8 mouse cellular contexts compared by ENCODE assay signal in the genomic region with DNA sequence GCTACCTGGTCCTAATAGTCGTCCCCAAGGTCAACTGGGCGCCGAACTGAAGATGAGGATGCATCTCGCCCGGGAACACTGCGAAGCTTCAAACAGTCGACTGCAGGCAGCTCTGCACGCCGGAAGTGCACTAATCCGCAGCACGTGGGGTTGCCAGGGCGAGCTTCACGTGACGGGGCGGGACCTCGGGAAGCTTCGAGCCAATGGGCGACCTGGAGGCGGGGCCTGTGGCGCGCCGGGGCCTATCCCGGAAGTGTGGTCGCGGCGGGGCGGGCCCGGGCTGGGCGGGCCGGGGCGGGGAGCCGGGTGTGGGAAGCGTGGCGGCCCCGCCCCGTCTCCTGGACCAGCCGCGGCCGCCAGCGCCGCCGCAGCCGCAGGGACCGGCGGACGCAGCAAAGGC. TPM values are rescaled to one million over a fixed set of nuclear protein-coding genes. Genes with fewer than 3 reads are reported as not detected.
DNase-seq lines count a peak whose midpoint lies in the region; ATAC-seq and TF ChIP-seq lines count a peak whose summit lies in the region.

TSS of gene Eif5a2 (plus strand) at position 283 of the 400 bp plus-strand sequence.

- TF ChIP-seq EP300 in MEL (IDR thresholded peaks at IDR 0.05; ENCODE audit: low read depth in 1 of 2, low read length in 2 of 2), result peak in 1 of 2 experiments; percentile 40; a peak in 1 of 4 replicates
- TF ChIP-seq EP300 in liver, postnatal 0 days (IDR thresholded peaks at IDR 0.05; ENCODE audit: low read depth), result no peak

- peak; percentile 99 for ATAC-seq in forebrain, embryonic 16.5 days
- peak; percentile 97 for ATAC-seq in liver, postnatal 0 days
- peak; percentile 100 for ATAC-seq in neural tube, embryonic 13.5 days (ENCODE audit: low read depth)

- intact Hi-C loops in heart, postnatal 25 days (cut with DNase I), result no loop called here

- H3K4me2 ChIP-seq in forebrain, embryonic 16.5 days (ENCODE audit: low read length), result peak within 1 kb of the TSS; percentile 96
- H3K4me2 ChIP-seq in liver, postnatal 0 days (ENCODE audit: low read depth, low read length), result peak within 1 kb of the TSS; percentile 92
- H3K4me2 ChIP-seq in neural tube, embryonic 13.5 days, result peak within 1 kb of the TSS; percentile 98

- 2% methylated on average over 43 of the region's 46 CpGs for WGBS in forebrain, embryonic 16.5 days
- WGBS in liver, postnatal 0 days (ENCODE audit: insufficient replicate concordance), result 3% methylated on average over 36 of the region's 46 CpGs
- WGBS in neural tube, embryonic 13.5 days, result 3% methylated on average over 44 of the region's 46 CpGs

- peak in 1 of 2 experiments; percentile 24; a peak in 1 of 4 replicates for TF ChIP-seq POLR2A in MEL (IDR thresholded peaks at IDR 0.05; ENCODE audit: control insufficient read depth in 1 of 2, insufficient read depth in 1 of 2, low read depth in 1 of 2, low read length in 2 of 2, poor library complexity in 1 of 2)

- H3K27ac ChIP-seq in MEL (ENCODE audit: control insufficient read depth, low read depth, low read length), result no peak within 1 kb of the TSS
- no peak within 1 kb of the TSS; the same call in 1 of the 2 replicates for H3K27ac ChIP-seq in forebrain, embryonic 16.5 days (ENCODE audit: low read length)
- H3K27ac ChIP-seq in liver, postnatal 0 days (ENCODE audit: low read depth), result 0 out of 2 replicates have a peak within 1 kb of the TSS, but pooled peaks have one; percentile 3
- no peak within 1 kb of the TSS for H3K27ac ChIP-seq in neural tube, embryonic 13.5 days (replicated peaks)

- no peak for TF ChIP-seq CTCF in MEL (IDR thresholded peaks at IDR 0.05 in 2 of 3, conservative IDR thresholded peaks at IDR 0.05 in 1 of 3; ENCODE audit: control insufficient read depth in 1 of 3, insufficient read depth in 1 of 3, low read depth in 2 of 3, low read length in 3 of 3, poor library complexity in 1 of 3, severe bottlenecking in 1 of 3)
- no peak for TF ChIP-seq CTCF in liver, postnatal 0 days (IDR thresholded peaks at IDR 0.05; ENCODE audit: low read depth)

- no peaks in the 10 kb centered on the region for H3K9me3 ChIP-seq in MEL (replicated peaks; ENCODE audit: insufficient read depth, low read length)
- no peaks in the 10 kb centered on the region; the same call in 1 of the 2 replicates for H3K9me3 ChIP-seq in forebrain, embryonic 16.5 days (ENCODE audit: control insufficient read depth, low read length)
- no peaks in the 10 kb centered on the region for H3K9me3 ChIP-seq in liver, postnatal 0 days (ENCODE audit: low read length)
- no peaks in the 10 kb centered on the region for H3K9me3 ChIP-seq in neural tube, embryonic 13.5 days

- no peak for TF ChIP-seq RAD21 in MEL (IDR thresholded peaks at IDR 0.05; ENCODE audit: low read depth, low read length)

- H3K27me3 ChIP-seq in MEL (ENCODE audit: control insufficient read depth in 1 of 2, insufficient read depth in 2 of 2, low read length in 2 of 2), result no peaks in the 10 kb centered on the region
- no peaks in the 10 kb centered on the region for H3K27me3 ChIP-seq in forebrain, embryonic 16.5 days (replicated peaks; ENCODE audit: control insufficient read depth, insufficient read depth, low read length)
- H3K27me3 ChIP-seq in liver, postnatal 0 days (ENCODE audit: insufficient read depth, low read length), result no peaks in the 10 kb centered on the region
- no peaks in the 10 kb centered on the region; the same call in 1 of the 2 replicates for H3K27me3 ChIP-seq in neural tube, embryonic 13.5 days

- H3K4me3 ChIP-seq in MEL (ENCODE audit: control insufficient read depth in 1 of 2, insufficient read depth in 1 of 2, low read depth in 2 of 2, low read length in 2 of 2), result peak within 1 kb of the TSS; percentile 75 to 83
- peak within 1 kb of the TSS; percentile 83 for H3K4me3 ChIP-seq in forebrain, embryonic 16.5 days (replicated peaks; ENCODE audit: low read length)
- peak within 1 kb of the TSS; percentile 70 for H3K4me3 ChIP-seq in liver, postnatal 0 days (ENCODE audit: low read depth, low read length)
- H3K4me3 ChIP-seq in neural tube, embryonic 13.5 days, result peak within 1 kb of the TSS; percentile 76

- H3K4me1 ChIP-seq in MEL (ENCODE audit: control insufficient read depth in 1 of 2, insufficient read depth in 2 of 2, low read length in 2 of 2), result peaks cover 6 to 15% of the 10 kb centered on the region in 2 experiments
- H3K4me1 ChIP-seq in forebrain, embryonic 16.5 days (replicated peaks; ENCODE audit: control insufficient read depth, insufficient read depth, low read length), result peaks cover 17% of the 10 kb centered on the region
- peaks cover 17% of the 10 kb centered on the region for H3K4me1 ChIP-seq in liver, postnatal 0 days (ENCODE audit: insufficient read depth)
- peaks cover 15% of the 10 kb centered on the region for H3K4me1 ChIP-seq in neural tube, embryonic 13.5 days (replicated peaks)

- H3K9ac ChIP-seq in MEL (ENCODE audit: control insufficient read depth, low read depth, low read length, poor library complexity, severe bottlenecking), result peak within 1 kb of the TSS; percentile 72
- H3K9ac ChIP-seq in forebrain, embryonic 16.5 days (replicated peaks; ENCODE audit: low read depth, low read length), result peak within 1 kb of the TSS; percentile 76
- H3K9ac ChIP-seq in liver, postnatal 0 days (replicated peaks), result peak within 1 kb of the TSS; percentile 70
- H3K9ac ChIP-seq in neural tube, embryonic 13.5 days, result peak within 1 kb of the TSS; percentile 82

- H3K36me3 ChIP-seq in MEL (ENCODE audit: control insufficient read depth in 1 of 2, insufficient read depth in 2 of 2, low read length in 2 of 2), result peaks cover 0 to 14% of the 10 kb centered on the region in 2 experiments; a peak in 2 of 4 replicates
- H3K36me3 ChIP-seq in forebrain, embryonic 16.5 days (ENCODE audit: control insufficient read depth, insufficient read depth), result no peaks in the 10 kb centered on the region
- no peaks in the 10 kb centered on the region for H3K36me3 ChIP-seq in liver, postnatal 0 days (replicated peaks; ENCODE audit: insufficient read depth, low read length)
- no peaks in the 10 kb centered on the region for H3K36me3 ChIP-seq in neural tube, embryonic 13.5 days

- H3K79me2 ChIP-seq in MEL (ENCODE audit: control insufficient read depth, insufficient read depth, low read length, poor library complexity), result no peaks in the 10 kb centered on the region; the same call in 1 of the 2 replicates

- peak; percentile 93 for DNase-seq in MEL (ENCODE audit: low read depth, low spot score)
- DNase-seq in cerebellum, adult 18-20 months, result peak; percentile 94 to 95
- peak; percentile 85 for DNase-seq in heart, postnatal 25 days (ENCODE audit: low spot score)
- peak; percentile 94 for DNase-seq in layer of hippocampus, adult 11-12 months (ENCODE audit: low spot score)
- peak; percentile 97 for DNase-seq in liver, postnatal 0 days
- peak; percentile 81 for DNase-seq in telencephalon, adult 2 months (ENCODE audit: low read depth, low spot score)

TF ChIP-seq in MEL, 35 proteins besides CTCF, POLR2A, EP300 and RAD21 (continues in another document):
- peak; percentile 100 for TF ChIP-seq BHLHE40 (IDR thresholded peaks at IDR 0.05; ENCODE audit: borderline replicate concordance, low read depth, low read length)
- TF ChIP-seq MYC (IDR thresholded peaks at IDR 0.05; ENCODE audit: low read depth, low read length), result peak; percentile 77; the same call in 1 of the 2 replicates
- TF ChIP-seq POLR2AphosphoS2 (IDR thresholded peaks at IDR 0.05; ENCODE audit: low read length), result no peak; the same call in 1 of the 2 replicates
- peak; percentile 59 for TF ChIP-seq HCFC1 (IDR thresholded peaks at IDR 0.05; ENCODE audit: low read depth, low read length)
- TF ChIP-seq UBTF (IDR thresholded peaks at IDR 0.05; ENCODE audit: borderline replicate concordance, insufficient read depth, low read depth, low read length), result no peak
- TF ChIP-seq MXI1 (IDR thresholded peaks at IDR 0.05; ENCODE audit: low read depth, low read length), result peak; percentile 92
- 0 out of 2 replicates have a peak, but pooled peaks have one; percentile 26 for TF ChIP-seq TBP (IDR thresholded peaks at IDR 0.05; ENCODE audit: low read depth, low read length)
- peak; percentile 91 for TF ChIP-seq ELF1 (IDR thresholded peaks at IDR 0.05; ENCODE audit: low read depth, low read length)
- TF ChIP-seq CHD2 (IDR thresholded peaks at IDR 0.05; ENCODE audit: low read length), result no peak
- peak; percentile 99 for TF ChIP-seq MAX (IDR thresholded peaks at IDR 0.05; ENCODE audit: low read length)
- no peak for TF ChIP-seq RCOR1 (IDR thresholded peaks at IDR 0.05; ENCODE audit: low read depth, low read length)
- no peak for TF ChIP-seq POLR2AphosphoS5 (IDR thresholded peaks at IDR 0.05; ENCODE audit: borderline replicate concordance, low read depth, low read length)
- TF ChIP-seq MAZ (IDR thresholded peaks at IDR 0.05; ENCODE audit: low read depth, low read length), result peak; percentile 40; the same call in 1 of the 2 replicates
- TF ChIP-seq ETS1 (IDR thresholded peaks at IDR 0.05; ENCODE audit: low read depth, low read length), result peak; percentile 64
- no peak for TF ChIP-seq SMC3 (IDR thresholded peaks at IDR 0.05; ENCODE audit: low read depth, low read length)
- TF ChIP-seq JUND (IDR thresholded peaks at IDR 0.05; ENCODE audit: low read depth, low read length), result no peak
- TF ChIP-seq NELFE (IDR thresholded peaks at IDR 0.05; ENCODE audit: low read depth, low read length), result 0 out of 2 replicates have a peak, but pooled peaks have one; percentile 30
- TF ChIP-seq ZMIZ1 (IDR thresholded peaks at IDR 0.05; ENCODE audit: low read depth, low read length), result no peak
- peak; percentile 97 for TF ChIP-seq USF1 (IDR thresholded peaks at IDR 0.05; ENCODE audit: low read depth, low read length)
- no peak for TF ChIP-seq ZC3H11A (IDR thresholded peaks at IDR 0.05; ENCODE audit: low read depth, low read length)
- no peak for TF ChIP-seq TAL1 (IDR thresholded peaks at IDR 0.05; ENCODE audit: low read length)
- TF ChIP-seq KAT2A (conservative IDR thresholded peaks at IDR 0.05; ENCODE audit: low read depth, low read length), result no peak
- TF ChIP-seq USF2 (IDR thresholded peaks at IDR 0.05; ENCODE audit: borderline replicate concordance in 1 of 2, insufficient read depth in 1 of 2, low read depth in 1 of 2, low read length in 2 of 2), result peak; percentile 42 to 87; a peak in 3 of 4 replicates
- TF ChIP-seq GABPA (IDR thresholded peaks at IDR 0.05; ENCODE audit: low read depth, low read length), result no peak

RNA-seq across cellular contexts. Expression of gene Eif5a2, which starts in this region (rescaled TPM):
- total RNA-seq in MEL (2012; rRNA removed), result 5.8 and 6.1 TPM in 2 replicates
- 1 to 10 TPM in 1 of 2 experiments, not detected in 1; 7.3 TPM for polyA plus RNA-seq in MEL (2012; ENCODE audit: insufficient read depth in 1 of 2, insufficient read length in 2 of 2, low read depth in 1 of 2, low replicate concordance in 2 of 2, missing spikeins in 1 of 2)
- polyA plus RNA-seq in forebrain, embryonic 16.5 days (2015; fragmentation: Nextera tagmentation; extraction: Ambion mirVana), result 8.3 and 9.3 TPM in 2 replicates
- total RNA-seq in heart, postnatal 25 days (2021), result 1 to 10 TPM in 1 of 2 experiments, under 1 TPM in 1; 0.95 to 1.2 TPM
- 1.3 and 1.4 TPM in 2 replicates for polyA plus RNA-seq in liver, postnatal 0 days (2015; fragmentation: Nextera tagmentation; extraction: Ambion mirVana)
- polyA plus RNA-seq in neural tube, embryonic 13.5 days (2015; fragmentation: Nextera tagmentation; extraction: Ambion mirVana), result 11.4 and 11.8 TPM in 2 replicates
